9 mouse cellular contexts compared by ENCODE assay signal in genomic region chr16:6018639-6019038, GRCm38 (mm10).
DNase-seq lines count a peak whose midpoint lies in the region; ATAC-seq and TF ChIP-seq lines count a peak whose summit lies in the region.
"Had no signal": no experiment of that assay in that cellular context is flagged by ENCODE, and none has a peak within 500 bp of the region (broad histone marks: within the 10 kb centered on the region; RNA-seq: fewer than 3 reads in every experiment).

No protein-coding gene starts in this region.

- TF ChIP-seq CTCF in forebrain, postnatal 0 days (IDR thresholded peaks at IDR 0.05; ENCODE audit: low read depth), result peak; percentile 90

- H3K4me1 ChIP-seq in forebrain, postnatal 0 days (ENCODE audit: insufficient read depth), result no peaks in the 10 kb centered on the region
- H3K4me1 ChIP-seq in neural tube, embryonic 13.5 days (replicated peaks), result no peaks in the 10 kb centered on the region
- H3K4me1 ChIP-seq: embryonic facial prominence, embryonic 13.5 days had no signal

- no peak overlapping the region for H3K4me3 ChIP-seq in forebrain, postnatal 0 days (ENCODE audit: low read depth, low read length)
- no peak overlapping the region for H3K4me3 ChIP-seq in neural tube, embryonic 13.5 days
- H3K4me3 ChIP-seq: embryonic facial prominence, embryonic 13.5 days had no signal

- 39% methylated on average over 5 of the region's 5 CpGs for WGBS in forebrain, postnatal 0 days
- WGBS in neural tube, embryonic 13.5 days, result 43% methylated on average over 5 of the region's 5 CpGs

- no peaks in the 10 kb centered on the region for H3K27me3 ChIP-seq in forebrain, postnatal 0 days (ENCODE audit: insufficient read depth, low read length)
- no peaks in the 10 kb centered on the region for H3K27me3 ChIP-seq in neural tube, embryonic 13.5 days
- H3K27me3 ChIP-seq: embryonic facial prominence, embryonic 13.5 days had no signal

- no peak overlapping the region for H3K27ac ChIP-seq in forebrain, postnatal 0 days (ENCODE audit: low read depth, low read length)
- no peak overlapping the region for H3K27ac ChIP-seq in neural tube, embryonic 13.5 days (replicated peaks)
- H3K27ac ChIP-seq: embryonic facial prominence, embryonic 13.5 days had no signal

- H3K4me2 ChIP-seq in forebrain, postnatal 0 days (ENCODE audit: low read depth), result no peak overlapping the region
- H3K4me2 ChIP-seq in neural tube, embryonic 13.5 days, result no peak overlapping the region
- H3K4me2 ChIP-seq: embryonic facial prominence, embryonic 13.5 days had no signal

- ATAC-seq in forebrain, postnatal 0 days, result peak; percentile 81
- ATAC-seq in neural tube, embryonic 13.5 days (ENCODE audit: low read depth), result peak; percentile 23; the same call in 1 of the 2 replicates
- ATAC-seq in erythroblast, adult 5-6 weeks (replicated peaks; ENCODE audit: low FRiP score, poor library complexity, severe bottlenecking), result no peak

- H3K9me3 ChIP-seq in forebrain, postnatal 0 days (ENCODE audit: low read length), result no peaks in the 10 kb centered on the region
- no peaks in the 10 kb centered on the region for H3K9me3 ChIP-seq in neural tube, embryonic 13.5 days
- H3K9me3 ChIP-seq: embryonic facial prominence, embryonic 13.5 days had no signal

- intact Hi-C loops in left cerebral cortex, postnatal 36 days (cut with DNase I), result loop anchor here (2.0 to 5.0 kb wide), 3 partner anchors 121 to 546 kb away; no protein-coding TSS in a partner anchor

- DNase-seq in thymus, postnatal 14 days, result peak; percentile 7
- DNase-seq in thymus, postnatal 36 days, result no peak
- DNase-seq in cerebellum, adult 11-12 months, result peak; percentile 78
- peak; percentile 91 for DNase-seq in forebrain, postnatal 0 days
- peak; percentile 92 for DNase-seq in kidney, adult 9 months
- DNase-seq in left cerebral cortex, postnatal 36 days (ENCODE audit: low spot score in 2 of 2), result peak; percentile 86 to 90

- H3K36me3 ChIP-seq in forebrain, postnatal 0 days (ENCODE audit: insufficient read depth), result no peaks in the 10 kb centered on the region
- no peaks in the 10 kb centered on the region for H3K36me3 ChIP-seq in neural tube, embryonic 13.5 days
- H3K36me3 ChIP-seq: embryonic facial prominence, embryonic 13.5 days had no signal

- H3K9ac ChIP-seq in forebrain, postnatal 0 days, result no peak overlapping the region
- H3K9ac ChIP-seq in neural tube, embryonic 13.5 days, result no peak overlapping the region
- H3K9ac ChIP-seq: embryonic facial prominence, embryonic 13.5 days had no signal

Comparison
In these comparisons a context has a peak if more than half of its experiments do, and no peak if none do; other contexts are left out.
1. DNase-seq: peak in thymus, postnatal 14 days (single experiment), cerebellum, adult 11-12 months (single experiment), forebrain, postnatal 0 days (single experiment), kidney, adult 9 months (single experiment) and left cerebral cortex, postnatal 36 days (2 of 2); none in thymus, postnatal 36 days (0 of 2).